Mouse (Mus musculus): ENCODE results near the gene Wdr83. TPM values are rescaled to one million over a fixed set of nuclear protein-coding genes. Genes with fewer than 3 reads are reported as not detected.

Gene Wdr83
- polyA plus RNA-seq, 1 experiment from 2014 or later = 33.8 TPM

- Histone ChIP-seq H3K36me3 (ENCODE audit: insufficient read depth, low read length) (peaks cover 18% of the 10 kb centered on the region; the same call in 1 of the 2 replicates), H3K4me1 (replicated peaks; ENCODE audit: insufficient read depth, low read length) (peaks cover 14% of the 10 kb centered on the region), H3K9me3 (replicated peaks; ENCODE audit: low read length) (no peaks in the 10 kb centered on the region), H3K27ac (peak within 1 kb of the TSS; percentile 91), H3K4me3 (replicated peaks; ENCODE audit: low read depth, low read length) (peak within 1 kb of the TSS; percentile 82), H3K9ac (ENCODE audit: low read depth, low read length) (peak within 1 kb of the TSS; percentile 77), H3K27me3 (ENCODE audit: insufficient read depth, low read length) (no peaks in the 10 kb centered on the region), H3K4me2 (ENCODE audit: low read length) (peak within 1 kb of the TSS; percentile 93)
- 5% methylated on average over 30 of the region's 30 CpGs for WGBS
- no peak for TF ChIP-seq CTCF (IDR thresholded peaks at IDR 0.05; ENCODE audit: low read depth)
- DNase-seq (ENCODE audit: low spot score) (peak; percentile 99), ATAC-seq (replicated peaks; ENCODE audit: low FRiP score, low read depth) (peak; percentile 92)
Observed at GRCm38 (mm10) chr8:85025098-85025932, 55.8 kb downstream of the Wdr83 start, which contains the start of gene Asna1. TSS of gene Asna1 (minus strand) at chr8:85025281.

Small RNA genes within 50 kb of the gene (microRNA-seq; reads per million reads assigned to microRNA genes)
- gene Gm23388 (not detected), gene Mir7070 (not detected)

Other genes with a start within 250 kb of the Wdr83 start
- gene Gadd45gip1, start 249.8 kb downstream of the Wdr83 start, polyA plus RNA-seq (2015; fragmentation: Nextera tagmentation; extraction: Ambion mirVana) = 51.0 and 54.3 TPM in 2 replicates
- gene Rad23a, start 240.6 kb downstream of the Wdr83 start, polyA plus RNA-seq (2015; fragmentation: Nextera tagmentation; extraction: Ambion mirVana) = 97.1 and 98.9 TPM in 2 replicates
- 644 and 753 TPM in 2 replicates for gene Calr, start 234.4 kb downstream of the Wdr83 start, polyA plus RNA-seq (2015; fragmentation: Nextera tagmentation; extraction: Ambion mirVana)
- gene Farsa, start 224.3 kb downstream of the Wdr83 start, polyA plus RNA-seq (2015; fragmentation: Nextera tagmentation; extraction: Ambion mirVana) = 68.2 and 74.7 TPM in 2 replicates
- gene Syce2, start 209.2 kb downstream of the Wdr83 start, polyA plus RNA-seq (2015; fragmentation: Nextera tagmentation; extraction: Ambion mirVana) = 43.0 and 45.7 TPM in 2 replicates
- 59.2 and 67.6 TPM in 2 replicates for gene Gcdh, start 187.4 kb downstream of the Wdr83 start, polyA plus RNA-seq (2015; fragmentation: Nextera tagmentation; extraction: Ambion mirVana)
- gene Klf1, start 179.4 kb downstream of the Wdr83 start, polyA plus RNA-seq (2015; fragmentation: Nextera tagmentation; extraction: Ambion mirVana) = 1.1 and 1.8 TPM in 2 replicates
- 12.3 and 13.2 TPM in 2 replicates for gene Dnase2a, start 172.7 kb downstream of the Wdr83 start, polyA plus RNA-seq (2015; fragmentation: Nextera tagmentation; extraction: Ambion mirVana)
- 0.04 and 0.08 TPM in 2 replicates for gene Mast1, start 143.9 kb downstream of the Wdr83 start, polyA plus RNA-seq (2015; fragmentation: Nextera tagmentation; extraction: Ambion mirVana)
- gene Rtbdn, start 134.3 kb downstream of the Wdr83 start, polyA plus RNA-seq (2015; fragmentation: Nextera tagmentation; extraction: Ambion mirVana) = 0.09 TPM in 1 of 2 replicates, not detected in the other
- gene Gm49661, start 111.9 kb downstream of the Wdr83 start, polyA plus RNA-seq (2015; fragmentation: Nextera tagmentation; extraction: Ambion mirVana) = not detected in 2 replicates
- 729 and 747 TPM in 2 replicates for gene Prdx2, start 111.7 kb downstream of the Wdr83 start, polyA plus RNA-seq (2015; fragmentation: Nextera tagmentation; extraction: Ambion mirVana)
- gene Rnaseh2a, start 111.5 kb downstream of the Wdr83 start, polyA plus RNA-seq (2015; fragmentation: Nextera tagmentation; extraction: Ambion mirVana) = 101 and 103 TPM in 2 replicates
- 22.7 and 27.7 TPM in 2 replicates for gene Junb, start 102.6 kb downstream of the Wdr83 start, polyA plus RNA-seq (2015; fragmentation: Nextera tagmentation; extraction: Ambion mirVana)
- 30.2 and 32.0 TPM in 2 replicates for gene Hook2, start 90.7 kb downstream of the Wdr83 start, polyA plus RNA-seq (2015; fragmentation: Nextera tagmentation; extraction: Ambion mirVana)
- not detected in 2 replicates for gene Best2, start 66.8 kb downstream of the Wdr83 start, polyA plus RNA-seq (2015; fragmentation: Nextera tagmentation; extraction: Ambion mirVana)
- gene Asna1, start 56.0 kb downstream of the Wdr83 start, polyA plus RNA-seq (2015; fragmentation: Nextera tagmentation; extraction: Ambion mirVana) = 116 and 125 TPM in 2 replicates
- gene Trir, start 54.5 kb downstream of the Wdr83 start, polyA plus RNA-seq (2015; fragmentation: Nextera tagmentation; extraction: Ambion mirVana) = 120 and 131 TPM in 2 replicates
- gene Tnpo2, start 44.4 kb downstream of the Wdr83 start, polyA plus RNA-seq (2015; fragmentation: Nextera tagmentation; extraction: Ambion mirVana) = 19.0 and 19.4 TPM in 2 replicates
- 35.2 and 38.5 TPM in 2 replicates for gene Fbxw9, start 21.3 kb downstream of the Wdr83 start, polyA plus RNA-seq (2015; fragmentation: Nextera tagmentation; extraction: Ambion mirVana)
- gene Gm5741, start 13.3 kb downstream of the Wdr83 start, polyA plus RNA-seq (2015; fragmentation: Nextera tagmentation; extraction: Ambion mirVana) = not detected in 2 replicates
- gene Dhps, start 9.5 kb downstream of the Wdr83 start, polyA plus RNA-seq (2015; fragmentation: Nextera tagmentation; extraction: Ambion mirVana) = 55.7 and 59.7 TPM in 2 replicates
- gene Wdr83os, start 566 bp downstream of the Wdr83 start, polyA plus RNA-seq (2015; fragmentation: Nextera tagmentation; extraction: Ambion mirVana) = 152 and 156 TPM in 2 replicates
- 40.1 and 42.3 TPM in 2 replicates for gene Man2b1, start 2.0 kb upstream of the Wdr83 start, polyA plus RNA-seq (2015; fragmentation: Nextera tagmentation; extraction: Ambion mirVana)
- gene Zfp791, start 41.8 kb upstream of the Wdr83 start, polyA plus RNA-seq (2015; fragmentation: Nextera tagmentation; extraction: Ambion mirVana) = 1.4 and 2.0 TPM in 2 replicates
- gene Cks1brt, start 70.6 kb upstream of the Wdr83 start, polyA plus RNA-seq (2015; fragmentation: Nextera tagmentation; extraction: Ambion mirVana) = not detected in 2 replicates
- not detected in 2 replicates for gene Olfr371, start 144.7 kb upstream of the Wdr83 start, polyA plus RNA-seq (2015; fragmentation: Nextera tagmentation; extraction: Ambion mirVana)
- gene Orc6, start 218.3 kb upstream of the Wdr83 start, polyA plus RNA-seq (2015; fragmentation: Nextera tagmentation; extraction: Ambion mirVana) = 66.0 and 67.7 TPM in 2 replicates
- 128 and 137 TPM in 2 replicates for gene Vps35, start 218.5 kb upstream of the Wdr83 start, polyA plus RNA-seq (2015; fragmentation: Nextera tagmentation; extraction: Ambion mirVana)